Mouse (Mus musculus): Measurements from ENCODE around the gene Notch2. TPM values are rescaled to one million over a fixed set of nuclear protein-coding genes. Genes with fewer than 3 reads are reported as not detected.

Gene Notch2
- total RNA-seq, 2 experiments from 2014 or later = 11.1 to 11.5 TPM

DNA sequence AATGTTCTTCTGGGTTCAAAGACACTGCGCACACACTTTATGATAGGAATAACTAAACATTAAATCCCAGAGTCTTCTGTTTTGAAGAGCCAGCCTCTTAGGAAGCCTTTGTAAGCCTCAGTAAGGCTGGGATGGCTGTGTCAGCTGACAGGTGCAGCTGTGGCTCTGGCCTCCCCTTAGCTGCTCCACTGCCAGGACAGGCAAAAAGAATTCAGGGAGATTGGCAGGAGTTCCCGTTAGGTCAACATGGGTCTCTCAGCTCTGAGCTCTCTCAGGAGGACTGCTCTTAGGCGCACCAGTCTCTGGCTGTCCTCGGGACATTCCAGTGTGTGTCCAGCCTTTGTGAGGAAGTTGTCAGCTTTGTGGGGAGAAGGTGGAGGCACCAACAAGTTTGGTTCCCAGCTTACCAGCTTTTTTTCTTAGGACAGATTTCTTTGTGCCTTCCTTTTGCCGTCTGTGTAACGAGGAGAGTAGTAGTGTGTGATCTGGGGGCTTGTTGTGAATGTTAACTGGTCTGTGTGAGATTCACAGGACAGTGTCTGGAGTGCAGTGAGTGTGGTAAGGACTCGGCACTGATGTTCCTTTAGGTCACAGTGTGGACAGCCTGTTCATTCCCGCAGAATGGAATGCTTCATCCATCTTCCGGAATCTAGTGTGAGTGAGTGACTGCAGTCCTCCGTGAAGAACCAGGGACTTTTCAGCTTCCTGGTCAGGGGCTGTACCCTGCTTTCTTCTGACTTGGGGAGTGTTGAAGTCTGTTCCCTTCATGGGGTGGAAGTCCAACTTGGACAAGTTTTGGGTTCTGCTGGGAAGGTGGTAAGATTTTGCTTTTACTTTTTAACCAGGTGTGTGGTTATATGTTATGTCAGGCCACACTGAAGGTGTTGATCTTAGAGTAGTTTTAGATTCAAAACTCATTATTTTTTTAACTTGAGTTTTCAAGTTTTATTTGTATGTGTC lies 12.9 kb downstream of the Notch2 start:
- ATAC-seq (replicated peaks; ENCODE audit: low FRiP score, poor library complexity, severe bottlenecking) = no peak

DNA sequence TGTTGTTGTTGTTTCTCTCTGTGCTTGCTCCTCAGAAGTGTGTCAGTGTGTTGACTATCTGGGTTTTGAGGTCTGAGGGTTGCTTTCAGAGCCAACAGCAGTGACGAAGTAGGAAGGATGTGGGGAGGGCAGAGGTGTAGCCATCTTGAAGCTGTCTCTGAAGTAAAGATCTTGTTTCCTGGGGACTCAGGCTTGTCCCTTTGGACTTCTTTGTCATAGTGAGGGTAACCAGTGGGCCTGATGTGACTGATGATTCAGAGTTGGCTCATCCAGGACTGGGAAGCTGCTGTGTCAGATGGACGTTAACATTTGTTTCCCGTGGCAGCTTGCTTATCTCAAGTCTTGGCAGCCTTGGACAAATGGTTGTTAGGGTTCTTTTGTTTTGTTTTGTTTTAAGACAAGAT lies 14.0 kb downstream of the Notch2 start:
- ATAC-seq (replicated peaks; ENCODE audit: low FRiP score, poor library complexity, severe bottlenecking) = no peak

DNA sequence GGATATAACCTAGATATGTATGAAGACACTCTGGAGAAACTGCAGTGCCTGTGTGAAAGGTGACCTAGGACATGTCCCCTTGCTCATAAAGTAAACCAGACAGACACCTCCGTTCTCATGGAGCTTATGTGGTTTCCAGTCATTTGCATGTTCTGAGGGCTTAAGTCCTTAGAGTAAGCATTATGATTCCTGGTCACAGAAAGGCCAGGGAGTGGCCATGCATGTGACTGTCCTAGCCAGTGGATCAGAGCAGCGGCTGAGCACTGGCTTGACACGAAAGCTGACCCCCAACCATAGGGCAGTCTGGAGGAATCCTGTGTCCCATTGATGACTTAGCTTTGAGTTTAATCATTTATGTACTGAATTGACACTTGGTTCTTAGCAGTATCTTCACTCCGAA lies 14.7 kb downstream of the Notch2 start:
- no peak for ATAC-seq (replicated peaks; ENCODE audit: low FRiP score, poor library complexity, severe bottlenecking)

DNA sequence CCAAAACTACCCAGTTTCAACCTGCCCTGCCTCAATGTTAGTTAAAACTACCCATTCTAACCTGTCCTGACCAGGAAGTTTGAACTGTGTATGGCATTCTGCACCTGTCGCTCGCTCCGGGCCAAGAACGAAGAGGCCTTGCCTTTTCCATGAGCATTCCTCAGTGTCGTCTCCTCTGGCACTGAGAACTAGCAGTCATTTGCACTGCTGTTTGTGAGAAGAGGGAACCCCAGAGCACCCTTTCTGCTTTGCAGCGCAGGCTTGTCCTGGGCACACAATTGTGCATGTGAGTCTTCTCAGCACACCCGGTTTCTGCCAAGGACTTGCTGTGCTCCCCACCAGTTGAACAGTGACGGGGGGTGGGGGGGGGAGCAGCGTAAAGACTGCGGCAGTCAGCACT lies 15.6 kb downstream of the Notch2 start:
- no peak for ATAC-seq (replicated peaks; ENCODE audit: low FRiP score, poor library complexity, severe bottlenecking)

DNA sequence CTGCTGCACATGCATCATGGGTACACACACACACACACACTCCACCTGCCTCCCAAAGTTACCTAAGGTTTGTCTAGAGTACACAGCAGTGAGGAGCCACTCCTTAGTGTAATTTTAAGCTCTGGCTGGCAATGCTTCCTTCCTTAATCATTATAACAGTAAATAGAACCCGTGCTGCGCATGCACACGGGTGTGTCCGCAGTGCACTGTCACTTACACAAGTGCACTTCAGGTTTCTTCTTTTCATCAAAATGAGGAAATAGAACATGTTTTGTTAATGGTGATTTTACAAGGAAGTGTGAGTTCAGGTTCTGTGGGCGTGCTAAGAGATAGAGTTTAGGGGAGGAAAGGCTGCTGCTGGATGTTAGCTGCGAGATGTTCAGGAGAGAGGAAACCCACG lies 17.8 kb downstream of the Notch2 start:
- no peak for ATAC-seq (replicated peaks; ENCODE audit: low FRiP score, poor library complexity, severe bottlenecking)

DNA sequence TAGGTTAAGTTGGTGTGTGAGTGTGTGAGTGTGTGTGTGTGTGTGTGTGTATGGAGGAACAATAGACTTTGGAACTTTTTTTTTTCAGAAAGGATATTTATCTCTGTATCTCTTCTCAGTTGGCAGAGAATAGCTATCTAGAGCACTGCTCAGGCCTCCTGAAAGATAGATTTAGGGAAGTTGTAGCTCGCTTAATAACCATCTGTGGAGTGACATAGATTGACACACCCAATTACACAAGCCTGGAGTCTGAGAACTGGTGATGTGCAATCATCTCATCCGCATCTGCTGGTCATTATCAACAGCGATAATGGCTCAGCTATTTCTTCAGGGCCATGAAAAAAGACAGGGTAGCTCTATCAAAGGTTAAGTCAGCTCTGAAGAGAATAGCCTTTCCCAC lies 18.9 kb downstream of the Notch2 start:
- ATAC-seq (replicated peaks; ENCODE audit: low FRiP score, poor library complexity, severe bottlenecking) = no peak

DNA sequence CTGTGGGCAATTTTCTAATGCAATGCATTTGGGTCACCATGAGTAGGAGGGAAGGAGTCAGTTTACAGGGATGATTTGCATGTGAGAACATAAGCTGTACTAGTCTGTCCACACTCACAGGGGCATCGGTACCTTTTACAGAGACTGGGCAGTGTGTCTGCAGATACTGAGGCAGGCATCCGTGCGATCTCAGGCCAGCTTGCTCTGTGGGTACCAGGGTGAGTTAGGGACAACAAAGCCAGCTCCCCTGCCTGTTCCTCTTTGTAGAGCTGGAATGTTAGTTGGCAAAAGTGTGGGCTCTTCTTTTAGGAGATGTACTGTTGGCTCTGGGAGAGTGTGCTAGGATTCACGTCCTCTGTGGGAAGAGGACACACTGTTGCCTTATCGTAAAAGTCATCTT lies 19.6 kb downstream of the Notch2 start:
- no peak for ATAC-seq (replicated peaks; ENCODE audit: low FRiP score, poor library complexity, severe bottlenecking)

DNA sequence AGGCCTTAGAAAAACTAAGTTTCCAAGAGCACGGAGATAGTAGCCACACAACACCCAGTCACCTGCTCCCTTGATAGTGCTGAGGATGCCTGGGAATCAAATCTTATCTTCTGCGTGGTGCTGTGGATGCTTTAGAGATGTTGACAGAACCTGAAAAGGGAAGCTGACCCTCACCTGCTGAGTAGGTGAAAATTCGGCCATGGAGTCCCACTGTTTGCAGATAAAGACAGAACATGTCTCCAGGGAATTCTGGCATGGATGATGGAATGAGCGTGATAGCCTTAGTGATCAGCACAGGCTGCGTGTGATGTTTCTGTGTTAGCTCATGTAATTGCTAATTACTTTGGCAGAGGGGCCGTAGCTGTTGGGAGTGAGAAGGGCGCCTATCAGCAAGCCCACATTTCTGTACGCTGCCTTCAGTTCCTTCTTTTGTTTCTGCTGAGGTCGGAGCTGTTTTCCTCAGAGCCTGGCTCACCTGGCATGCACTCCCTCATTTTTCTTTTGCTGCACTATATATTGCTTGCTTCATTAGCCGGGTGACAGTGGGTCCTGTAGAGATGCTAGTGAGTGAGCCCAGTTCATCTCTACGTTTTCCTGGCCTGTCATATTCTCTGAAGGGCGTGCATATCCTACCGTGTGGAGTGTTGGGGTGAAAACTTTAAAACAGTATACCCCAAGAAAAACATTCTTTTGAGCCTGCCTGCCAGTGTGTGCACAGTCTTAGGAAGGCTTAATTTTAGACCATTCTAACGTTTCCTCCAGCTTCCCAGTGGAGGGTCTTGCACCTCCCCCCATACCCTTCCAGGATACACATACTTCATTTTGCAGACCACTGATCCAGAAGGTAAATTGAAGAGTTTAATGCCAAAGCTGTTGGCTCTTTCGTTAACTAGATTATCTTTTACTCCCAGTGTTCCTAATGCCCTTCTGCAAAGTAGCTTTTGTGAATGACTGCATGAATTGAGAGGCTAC lies 21.6 kb downstream of the Notch2 start:
- ATAC-seq (replicated peaks; ENCODE audit: low FRiP score, poor library complexity, severe bottlenecking) = 0 out of 2 replicates have a peak, but pooled peaks have one; percentile 26

DNA sequence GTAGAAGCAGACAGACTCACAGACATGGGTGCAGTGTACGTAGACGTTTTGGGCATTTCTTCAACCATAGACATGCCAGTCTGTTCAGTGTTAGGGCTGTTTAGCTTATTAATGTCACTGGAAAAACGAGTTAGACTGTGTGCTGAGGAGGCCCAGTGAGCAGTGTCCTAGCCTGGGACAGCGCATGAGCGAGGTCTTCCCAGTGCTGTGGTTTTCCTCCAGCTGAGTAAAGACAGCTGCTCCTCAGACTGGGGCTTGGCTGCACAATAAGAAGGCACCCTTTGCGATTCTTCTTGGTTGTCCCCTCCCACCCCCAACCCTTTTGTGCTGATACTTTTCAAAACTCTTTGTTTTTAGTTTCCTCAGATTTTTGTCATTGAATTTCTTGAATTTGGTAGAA lies 22.8 kb downstream of the Notch2 start:
- ATAC-seq (replicated peaks; ENCODE audit: low FRiP score, poor library complexity, severe bottlenecking) = no peak

DNA sequence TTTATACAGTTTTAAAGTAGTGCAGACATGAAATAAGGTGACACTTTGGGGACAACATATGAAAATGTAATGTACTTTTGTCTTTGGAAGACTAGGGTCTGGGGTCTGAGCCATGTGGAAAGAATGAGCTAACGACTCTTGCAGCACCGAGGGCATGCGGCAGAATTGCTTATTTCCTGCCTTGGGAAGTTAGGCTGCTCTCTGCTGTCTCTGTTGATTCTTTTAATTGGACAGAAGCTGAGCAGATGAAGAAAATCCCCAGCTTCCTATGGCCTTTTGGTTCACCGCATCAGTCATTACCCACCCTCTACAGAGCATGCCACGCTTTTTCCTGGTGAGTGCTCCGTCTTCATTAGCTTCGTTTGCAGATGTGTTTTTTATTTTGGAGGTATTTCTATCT lies 23.8 kb downstream of the Notch2 start:
- ATAC-seq (replicated peaks; ENCODE audit: low FRiP score, poor library complexity, severe bottlenecking) = no peak

DNA sequence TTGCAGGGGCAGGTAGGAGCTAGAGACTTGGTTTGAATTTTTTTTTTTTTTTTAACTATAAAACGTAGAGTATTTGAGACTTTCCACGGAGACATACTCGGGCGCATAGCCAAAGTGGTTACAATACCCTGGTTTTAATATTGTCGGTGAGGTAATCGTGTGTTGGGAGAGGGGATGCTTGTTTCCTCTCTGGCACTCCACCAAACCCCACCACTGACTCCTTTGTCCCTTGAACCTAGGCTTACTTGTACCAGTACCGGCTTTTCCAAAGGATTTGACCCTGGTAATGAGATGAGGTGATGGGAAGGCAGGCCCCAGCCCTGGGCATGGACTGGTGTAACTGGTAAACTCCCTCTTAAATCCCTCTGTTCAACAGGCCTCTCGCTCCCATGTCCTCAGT lies 25.3 kb downstream of the Notch2 start:
- ATAC-seq (replicated peaks; ENCODE audit: low FRiP score, poor library complexity, severe bottlenecking) = no peak

DNA sequence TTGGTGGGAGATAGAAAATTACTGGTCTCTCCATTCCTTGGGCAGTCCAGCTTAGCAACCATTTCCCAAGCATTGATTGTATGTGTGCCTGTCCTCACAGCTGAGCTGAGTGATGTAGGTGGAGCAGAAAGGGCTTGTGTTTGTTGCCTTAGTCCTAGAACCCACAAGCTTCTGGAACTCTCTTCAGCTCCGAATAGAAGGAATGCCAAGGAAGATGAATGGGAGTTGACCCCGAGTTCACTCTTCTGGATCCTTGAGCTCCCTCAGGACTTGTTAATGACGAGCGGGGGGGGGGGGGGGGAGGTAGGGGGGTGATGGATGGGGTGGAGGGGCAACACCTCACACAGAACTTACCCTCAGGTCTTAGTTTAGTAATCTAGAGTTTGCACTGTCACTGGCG lies 25.9 kb downstream of the Notch2 start:
- ATAC-seq (replicated peaks; ENCODE audit: low FRiP score, poor library complexity, severe bottlenecking) = no peak

DNA sequence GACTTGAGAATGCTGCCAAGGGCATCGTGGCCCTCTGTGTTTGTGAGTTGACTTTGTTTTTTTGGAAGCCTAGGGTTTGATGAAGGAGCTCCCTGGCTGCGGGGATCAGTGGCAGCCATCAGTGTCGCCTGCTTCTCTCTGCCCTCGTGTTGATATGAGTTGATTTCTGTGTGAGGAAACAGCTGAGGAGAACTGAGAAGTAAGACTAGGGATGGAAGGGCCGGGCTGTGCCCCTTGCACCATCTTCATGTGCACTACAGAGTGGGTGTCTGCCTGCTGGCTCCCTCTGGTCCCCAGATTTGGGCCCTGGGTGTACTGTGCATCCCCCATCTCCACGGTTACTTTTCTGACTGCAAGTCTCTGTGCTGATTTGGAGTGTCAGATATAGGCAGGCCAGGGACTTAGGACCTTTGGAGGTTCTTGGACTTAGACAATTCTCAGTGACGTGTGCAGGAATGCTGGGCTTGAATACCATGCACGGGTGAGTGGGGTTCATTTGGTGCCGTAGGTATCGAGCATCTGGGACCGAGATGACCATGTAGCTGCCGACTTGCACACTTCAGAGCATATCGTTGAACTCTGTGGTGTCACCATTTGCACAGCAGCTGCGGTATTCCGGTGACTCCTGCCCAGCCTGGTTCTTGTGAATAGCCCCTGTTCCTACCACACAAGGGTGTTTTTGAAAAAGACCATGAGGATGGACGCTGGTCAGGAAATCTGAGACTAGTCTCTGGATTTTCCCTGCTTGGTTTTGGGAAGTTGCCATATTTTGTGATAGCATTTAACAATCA lies 26.5 kb downstream of the Notch2 start:
- no peak for ATAC-seq (replicated peaks; ENCODE audit: low FRiP score, poor library complexity, severe bottlenecking)

DNA sequence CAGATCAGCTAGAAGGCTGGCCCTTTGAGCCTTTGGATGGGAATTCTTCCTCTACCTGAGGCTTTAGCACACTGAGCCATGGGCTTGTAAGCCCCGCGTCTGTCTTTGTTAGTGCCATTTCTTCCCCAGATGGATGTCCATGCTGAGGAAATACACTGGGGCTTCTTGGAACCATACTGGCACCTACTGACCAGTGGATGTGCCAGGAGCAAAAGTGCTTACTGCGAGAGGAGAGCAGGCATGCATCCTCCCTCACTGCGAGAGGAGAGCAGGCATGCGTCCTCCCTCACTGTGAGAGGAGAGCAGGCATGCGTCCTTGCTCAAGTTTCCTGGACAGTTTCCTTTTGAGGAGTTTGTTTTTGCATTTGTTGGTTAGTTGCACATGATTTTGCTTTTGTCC lies 27.5 kb downstream of the Notch2 start:
- ATAC-seq (replicated peaks; ENCODE audit: low FRiP score, poor library complexity, severe bottlenecking) = no peak

DNA sequence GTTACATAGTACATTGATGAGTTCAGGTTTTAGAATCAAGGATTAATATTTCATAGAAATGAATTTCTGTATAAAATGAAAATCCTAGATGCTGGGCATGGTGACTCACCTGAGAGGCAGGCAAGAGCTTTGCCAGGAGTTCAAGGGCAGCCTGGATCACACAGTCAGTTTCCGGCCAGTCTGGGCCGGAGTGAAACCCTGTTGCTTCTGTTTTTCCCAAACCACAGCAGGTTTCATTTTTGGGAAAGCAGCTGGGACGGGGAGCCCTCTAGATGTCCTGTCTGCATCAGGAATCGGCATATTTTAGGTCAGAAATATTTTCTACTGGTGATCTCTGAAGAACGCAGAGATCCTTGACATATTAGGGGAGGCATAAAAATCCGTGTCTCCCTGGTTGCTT lies 29.0 kb downstream of the Notch2 start:
- no peak for ATAC-seq (replicated peaks; ENCODE audit: low FRiP score, poor library complexity, severe bottlenecking)

DNA sequence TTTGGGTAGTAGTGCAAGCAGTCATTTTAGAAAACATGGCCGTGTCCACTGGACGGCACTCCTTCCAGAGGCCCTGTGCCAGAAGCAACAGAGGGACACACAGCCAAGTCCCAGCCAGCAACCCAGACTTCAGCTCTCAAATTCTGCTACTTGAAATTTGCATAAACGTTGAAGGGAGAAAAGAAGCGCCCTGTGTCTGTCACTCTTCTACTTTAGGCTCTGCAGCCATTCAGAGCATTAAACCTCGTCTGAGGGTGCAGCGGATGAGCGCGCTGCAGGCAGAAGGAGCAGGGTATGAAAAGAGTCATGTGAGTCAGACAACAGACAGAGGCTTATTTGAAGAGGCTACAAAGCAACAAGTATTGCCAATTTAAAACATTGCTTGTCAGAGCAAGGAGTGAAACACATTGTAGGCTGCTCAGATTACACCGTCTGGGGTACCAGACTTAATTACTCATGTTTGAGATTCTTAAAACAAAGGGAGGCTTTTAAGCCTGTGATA lies 29.7 kb downstream of the Notch2 start:
- ATAC-seq (replicated peaks; ENCODE audit: low FRiP score, poor library complexity, severe bottlenecking) = no peak

DNA sequence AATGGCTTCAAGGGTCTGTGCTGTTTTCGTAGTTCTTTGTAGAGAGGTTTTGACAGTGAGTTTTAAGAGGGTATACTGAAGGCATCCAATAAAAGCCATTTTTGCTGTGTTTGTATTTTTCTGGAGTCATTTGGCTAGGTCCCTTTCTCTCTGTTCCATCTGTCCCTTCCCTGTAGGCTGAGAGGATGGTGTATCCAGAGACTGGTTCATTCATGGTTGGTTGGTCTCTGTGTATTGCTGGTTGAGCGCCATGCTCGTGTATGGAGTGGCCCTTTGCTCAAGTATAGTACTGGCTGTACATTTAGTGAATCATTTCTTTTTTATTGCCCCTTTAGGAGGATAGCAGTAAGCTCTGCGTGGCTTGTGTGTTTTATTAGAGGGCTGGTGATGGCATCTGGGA lies 30.3 kb downstream of the Notch2 start:
- no peak for ATAC-seq (replicated peaks; ENCODE audit: low FRiP score, poor library complexity, severe bottlenecking)

DNA sequence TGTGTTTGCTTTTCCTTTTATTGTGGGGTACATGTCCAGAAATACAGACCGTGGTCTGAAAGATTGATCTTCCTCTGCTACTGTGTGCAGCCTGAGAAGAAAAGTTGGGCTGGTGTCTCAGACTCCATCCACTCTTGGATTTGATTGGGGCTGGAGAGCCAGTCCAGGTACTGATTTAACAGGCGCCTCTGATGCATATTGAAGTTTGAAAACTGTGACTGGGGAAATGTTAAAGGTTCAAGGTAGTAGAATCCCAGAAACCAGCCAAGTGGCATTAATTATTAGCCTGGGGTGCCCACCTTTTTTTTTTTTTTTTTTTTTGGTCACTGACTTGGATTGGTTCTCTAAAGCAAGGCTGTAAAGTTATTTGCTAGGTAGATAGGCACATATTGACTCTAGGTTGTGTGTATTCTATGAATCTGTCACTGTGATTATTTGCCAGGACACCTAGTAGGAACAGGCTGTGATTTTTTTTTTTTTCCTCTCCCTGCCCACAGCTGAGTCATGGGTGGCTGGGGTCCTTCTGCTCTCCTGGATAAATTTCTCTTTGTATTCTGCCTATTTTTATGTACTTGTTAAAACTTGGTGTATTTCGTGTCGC lies 31.5 kb downstream of the Notch2 start:
- ATAC-seq (replicated peaks; ENCODE audit: low FRiP score, poor library complexity, severe bottlenecking) = no peak

DNA sequence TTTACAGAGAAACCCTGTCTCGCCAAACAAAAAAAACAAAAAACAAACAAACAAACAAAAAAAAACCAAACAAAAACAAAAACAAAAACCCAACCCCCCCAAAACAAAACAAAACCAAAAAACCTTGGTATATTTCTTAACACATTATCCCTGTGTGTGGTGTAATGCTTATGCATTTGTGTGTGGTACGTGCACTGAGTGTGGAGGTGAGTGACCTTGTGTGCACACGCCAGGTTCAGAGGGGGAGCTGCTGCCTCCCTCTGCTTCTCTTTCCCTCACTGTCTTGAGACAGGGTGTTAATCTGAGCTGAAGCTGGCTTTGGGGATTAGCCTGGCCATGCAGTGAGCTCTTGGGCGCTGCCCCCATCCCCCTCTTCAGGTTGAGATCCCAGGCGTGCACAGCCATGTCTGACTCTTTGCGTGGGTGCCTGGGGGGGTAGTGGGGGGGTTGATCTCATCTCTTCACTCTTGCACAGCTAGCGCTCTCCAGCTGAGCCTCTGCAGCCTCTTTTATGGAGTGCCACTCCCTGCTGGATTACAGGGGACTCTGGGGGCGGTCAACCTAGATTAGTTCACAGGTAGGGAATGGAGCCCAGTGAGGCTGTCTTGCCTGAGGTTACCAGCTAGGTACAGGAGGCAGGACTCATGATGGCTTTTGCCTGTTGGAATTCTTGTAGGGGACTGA lies 32.3 kb downstream of the Notch2 start:
- no peak for ATAC-seq (replicated peaks; ENCODE audit: low FRiP score, poor library complexity, severe bottlenecking)
